Mouse (Mus musculus): ENCODE data around the gene Hmgcl. TPM values are rescaled to one million over a fixed set of nuclear protein-coding genes. Genes with fewer than 3 reads are reported as not detected.
A peak's percentile ranks its signal among the peaks of the same experiment; 100 is the strongest.

The Hmgcl gene
- polyA plus RNA-seq, 1 experiment from 2014 or later = 60.2 TPM

DNA sequence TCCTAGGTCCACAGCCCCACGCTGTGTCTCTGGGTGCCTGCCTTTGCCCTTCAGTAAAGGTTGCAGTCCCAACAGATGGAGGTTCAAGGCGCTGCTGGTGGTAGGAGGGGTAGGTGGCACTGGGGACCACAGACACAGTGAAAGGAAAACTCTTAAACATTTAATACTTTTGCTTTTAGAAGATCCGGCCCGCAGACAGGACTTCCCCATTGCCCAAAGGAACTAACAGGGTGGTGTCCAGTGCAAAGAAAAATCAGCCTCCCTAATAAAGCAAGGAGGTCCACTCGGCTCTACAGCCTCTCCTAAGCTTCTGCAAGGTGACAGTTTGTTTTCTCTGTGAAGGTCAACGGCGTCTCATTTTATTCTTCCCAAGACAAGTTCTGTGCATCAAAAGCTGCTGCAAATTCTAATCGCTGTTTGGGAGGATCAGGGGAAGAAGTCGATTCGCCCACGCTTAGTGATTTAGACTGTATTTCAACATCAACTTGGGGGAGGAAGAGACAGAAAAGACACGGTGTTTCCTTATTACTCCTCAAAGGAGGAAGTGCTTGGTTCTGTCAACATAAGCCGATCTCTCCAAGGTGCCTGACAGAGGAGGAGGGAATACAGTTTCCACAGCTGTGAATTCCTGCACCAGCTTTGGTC lies 27.5 kb upstream of the Hmgcl start:
- Histone ChIP-seq H3K9me3 (replicated peaks) (no peaks in the 10 kb centered on the region), H3K27me3 (no peaks in the 10 kb centered on the region), H3K4me1 (peaks cover 17% of the 10 kb centered on the region), H3K4me2 (replicated peaks) (no peak overlapping the region), H3K9ac (no peak overlapping the region), H3K36me3 (0 out of 2 replicates have a peak, but pooled peaks cover 5% of the 10 kb centered on the region), H3K27ac (no peak overlapping the region), H3K4me3 (no peak overlapping the region)
- no peak for ATAC-seq (ENCODE audit: low FRiP score)
- WGBS = 87% methylated on average over 13 of the region's 13 CpGs

- Histone ChIP-seq H3K4me1 (peaks cover 17% of the 10 kb centered on the region), H3K9me3 (replicated peaks) (no peaks in the 10 kb centered on the region), H3K4me2 (replicated peaks) (no peak overlapping the region), H3K27ac (no peak overlapping the region), H3K9ac (no peak overlapping the region), H3K27me3 (no peaks in the 10 kb centered on the region), H3K4me3 (no peak overlapping the region), H3K36me3 (0 out of 2 replicates have a peak, but pooled peaks cover 5% of the 10 kb centered on the region)
- WGBS = 95% methylated on average over 3 of the region's 3 CpGs
- ATAC-seq (ENCODE audit: low FRiP score) = no peak
These were observed 27.0 kb upstream of the Hmgcl start for GRCm38 (mm10) chr4:135919280-135919639.

- H3K36me3 ChIP-seq = peaks cover 8% of the 10 kb centered on the region; the same call in 1 of the 2 replicates
- H3K4me2 ChIP-seq (replicated peaks) = peak within 1 kb of the TSS; percentile 88
- peak within 1 kb of the TSS; percentile 76 for H3K4me3 ChIP-seq
- peak within 1 kb of the TSS; percentile 86 for H3K27ac ChIP-seq
- H3K9me3 ChIP-seq (replicated peaks) = no peaks in the 10 kb centered on the region
- H3K27me3 ChIP-seq = no peaks in the 10 kb centered on the region
- peak; percentile 96 for ATAC-seq (ENCODE audit: low FRiP score)
- peak within 1 kb of the TSS; percentile 82 for H3K9ac ChIP-seq
- peaks cover 17% of the 10 kb centered on the region for H3K4me1 ChIP-seq
- 2% methylated on average over 60 of the region's 60 CpGs for WGBS
These were observed 25.7 kb upstream of the Hmgcl start, which contains the start of gene Fuca1 for GRCm38 (mm10) chr4:135920304-135921241. Fuca1 (plus strand) TSS chr4:135920735.

GRCm38 (mm10) chr4:135921257-135922120 lies 24.8 kb upstream of the Hmgcl start:
- peak overlapping the region; percentile 82 for H3K9ac ChIP-seq
- H3K27ac ChIP-seq = peak overlapping the region; percentile 86
- no peaks in the 10 kb centered on the region for H3K27me3 ChIP-seq
- H3K9me3 ChIP-seq (replicated peaks) = no peaks in the 10 kb centered on the region
- peak overlapping the region; percentile 88 for H3K4me2 ChIP-seq (replicated peaks)
- peak overlapping the region; percentile 76 for H3K4me3 ChIP-seq
- WGBS = 8% methylated on average over 26 of the region's 26 CpGs
- H3K36me3 ChIP-seq = peaks cover 17% of the 10 kb centered on the region
- H3K4me1 ChIP-seq = peaks cover 17% of the 10 kb centered on the region
- ATAC-seq (ENCODE audit: low FRiP score) = peak; percentile 33; the same call in 1 of the 2 replicates

DNA sequence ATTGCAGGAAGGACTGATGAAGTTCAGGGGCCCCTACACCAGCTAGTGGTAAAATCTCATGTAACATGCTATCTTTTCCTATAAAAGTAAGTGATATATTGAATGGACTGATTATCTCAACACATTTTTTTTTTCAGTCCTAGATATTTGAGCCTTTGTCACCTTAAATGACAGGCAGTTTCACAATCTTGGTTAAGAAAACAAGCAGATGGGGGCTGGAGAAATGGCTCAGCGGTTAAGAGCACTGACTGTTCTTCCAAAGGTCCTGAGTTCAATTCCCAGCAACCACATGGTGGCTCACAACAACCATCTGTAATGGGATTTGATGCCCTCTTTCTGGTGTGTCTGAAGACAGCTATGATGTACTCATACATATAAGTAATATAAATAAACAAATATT lies 24.1 kb upstream of the Hmgcl start:
- peaks cover 17% of the 10 kb centered on the region for H3K4me1 ChIP-seq
- H3K27ac ChIP-seq = no peak overlapping the region
- ATAC-seq (ENCODE audit: low FRiP score) = no peak
- WGBS = 85% methylated on average over 1 of the region's 1 CpGs
- peak overlapping the region; percentile 76; the same call in 1 of the 2 replicates for H3K4me3 ChIP-seq
- no peaks in the 10 kb centered on the region for H3K27me3 ChIP-seq
- no peaks in the 10 kb centered on the region for H3K9me3 ChIP-seq (replicated peaks)
- H3K36me3 ChIP-seq = peaks cover 19% of the 10 kb centered on the region
- H3K9ac ChIP-seq = 0 out of 2 replicates have a peak overlapping the region, but pooled peaks have one; percentile 82
- peak overlapping the region; percentile 88; the same call in 1 of the 2 replicates for H3K4me2 ChIP-seq (replicated peaks)

- Histone ChIP-seq H3K4me3 (no peak overlapping the region), H3K27me3 (no peaks in the 10 kb centered on the region), H3K4me1 (peaks cover 17% of the 10 kb centered on the region), H3K9me3 (replicated peaks) (no peaks in the 10 kb centered on the region), H3K27ac (no peak overlapping the region), H3K36me3 (peaks cover 19% of the 10 kb centered on the region), H3K9ac (no peak overlapping the region), H3K4me2 (replicated peaks) (no peak overlapping the region)
- WGBS = 81% methylated on average over 2 of the region's 2 CpGs
- no peak for ATAC-seq (ENCODE audit: low FRiP score)
These were observed 21.8 kb upstream of the Hmgcl start for GRCm38 (mm10) chr4:135924418-135924817.

- no peak overlapping the region for H3K27ac ChIP-seq
- peaks cover 19% of the 10 kb centered on the region for H3K36me3 ChIP-seq
- H3K9me3 ChIP-seq (replicated peaks) = no peaks in the 10 kb centered on the region
- no peak overlapping the region for H3K4me3 ChIP-seq
- no peaks in the 10 kb centered on the region for H3K27me3 ChIP-seq
- ATAC-seq (ENCODE audit: low FRiP score) = no peak
- no peak overlapping the region for H3K9ac ChIP-seq
- 94% methylated on average over 5 of the region's 5 CpGs for WGBS
- H3K4me1 ChIP-seq = peaks cover 17% of the 10 kb centered on the region
- H3K4me2 ChIP-seq (replicated peaks) = no peak overlapping the region
These were observed 20.9 kb upstream of the Hmgcl start for GRCm38 (mm10) chr4:135925341-135925740.

DNA sequence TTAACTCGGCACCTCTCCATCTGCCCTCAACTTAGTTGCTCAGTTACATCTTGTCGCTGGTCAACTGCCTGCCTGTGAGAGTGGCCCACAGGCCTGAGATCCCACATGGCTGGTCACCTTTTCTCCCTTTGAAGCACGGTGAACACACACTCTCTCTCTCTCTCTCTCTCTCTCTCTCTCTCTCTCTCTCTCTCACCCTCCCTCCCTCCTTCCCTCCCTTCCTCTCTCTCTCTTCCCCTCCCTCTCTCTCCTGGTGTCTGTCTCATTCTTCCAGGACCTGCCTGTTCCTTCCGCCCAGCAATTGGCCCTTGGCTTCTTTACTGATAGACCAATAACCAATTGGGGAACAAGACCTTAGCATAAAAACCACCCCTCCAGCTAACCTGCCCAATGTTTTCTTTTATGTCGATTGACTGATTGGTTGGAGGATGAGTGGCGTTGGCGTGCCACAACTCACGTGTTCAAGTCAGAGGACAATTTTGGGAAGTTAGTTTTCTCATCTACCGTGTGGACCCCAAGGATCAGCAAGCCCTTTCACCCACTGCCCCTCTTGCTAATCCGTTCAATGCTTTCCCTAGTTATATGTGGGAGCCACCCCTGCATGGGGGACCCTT lies 19.9 kb upstream of the Hmgcl start:
- H3K36me3 ChIP-seq = peaks cover 25% of the 10 kb centered on the region
- 85% methylated on average over 10 of the region's 10 CpGs for WGBS
- H3K4me2 ChIP-seq (replicated peaks) = no peak overlapping the region
- ATAC-seq (ENCODE audit: low FRiP score) = no peak
- no peaks in the 10 kb centered on the region for H3K9me3 ChIP-seq (replicated peaks)
- H3K4me3 ChIP-seq = no peak overlapping the region
- H3K4me1 ChIP-seq = peaks cover 16% of the 10 kb centered on the region
- H3K27ac ChIP-seq = no peak overlapping the region
- H3K27me3 ChIP-seq = no peaks in the 10 kb centered on the region
- H3K9ac ChIP-seq = no peak overlapping the region

DNA sequence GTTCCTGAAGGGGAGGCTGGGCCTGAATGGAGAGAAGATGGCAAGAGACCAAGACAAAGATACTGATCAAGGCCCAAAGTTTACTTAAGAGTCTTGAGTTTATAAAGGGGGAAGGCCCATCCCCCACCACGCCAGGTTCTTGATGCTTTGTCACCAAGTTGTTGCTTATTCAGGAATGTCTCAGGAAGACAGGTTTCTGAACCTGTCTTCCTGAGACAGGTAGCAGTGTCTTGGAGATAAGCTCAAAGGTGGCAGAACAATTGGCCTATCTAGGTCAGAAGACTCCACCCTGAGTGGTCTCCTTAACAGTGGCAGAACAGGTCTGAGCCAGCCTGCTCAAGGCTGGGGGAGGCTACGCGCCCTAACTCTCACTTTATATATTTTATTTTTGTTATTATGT lies 19.4 kb upstream of the Hmgcl start:
- H3K4me3 ChIP-seq = no peak overlapping the region
- ATAC-seq (ENCODE audit: low FRiP score) = no peak

DNA sequence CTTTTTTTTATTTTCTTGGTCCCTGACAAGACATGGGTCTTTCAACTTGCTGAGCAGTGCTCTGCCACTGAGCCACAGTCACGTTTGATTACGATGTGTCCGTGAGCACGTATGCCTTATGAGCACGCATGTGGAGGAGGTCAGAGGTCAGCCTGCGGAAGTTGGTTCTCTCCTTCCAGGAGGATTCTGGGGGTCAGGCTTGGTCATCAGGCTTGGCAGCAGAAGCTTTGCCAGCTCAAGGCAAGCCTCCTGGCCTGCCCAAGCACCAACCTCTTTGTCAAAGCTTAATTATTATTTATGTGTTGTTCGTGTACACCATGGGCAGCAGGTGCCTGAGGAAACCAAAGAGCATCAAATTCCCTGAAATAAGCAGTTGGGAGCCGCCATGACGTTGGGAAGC lies 17.9 kb upstream of the Hmgcl start:
- ATAC-seq (ENCODE audit: low FRiP score) = no peak
- H3K36me3 ChIP-seq = peaks cover 29% of the 10 kb centered on the region
- WGBS = 79% methylated on average over 9 of the region's 9 CpGs
- no peak overlapping the region for H3K27ac ChIP-seq
- H3K4me1 ChIP-seq = no peaks in the 10 kb centered on the region
- H3K4me2 ChIP-seq (replicated peaks) = no peak overlapping the region
- no peak overlapping the region for H3K9ac ChIP-seq
- no peak overlapping the region for H3K4me3 ChIP-seq
- no peaks in the 10 kb centered on the region for H3K9me3 ChIP-seq (replicated peaks)
- no peaks in the 10 kb centered on the region for H3K27me3 ChIP-seq

More for the DNA sequence above, 19.4 kb upstream of the Hmgcl start:
- no peak overlapping the region for H3K27ac ChIP-seq
- peaks cover 25% of the 10 kb centered on the region for H3K36me3 ChIP-seq
- H3K4me2 ChIP-seq (replicated peaks) = no peak overlapping the region
- 94% methylated on average over 3 of the region's 3 CpGs for WGBS
- no peaks in the 10 kb centered on the region for H3K27me3 ChIP-seq
- no peaks in the 10 kb centered on the region for H3K9me3 ChIP-seq (replicated peaks)
- no peak overlapping the region for H3K9ac ChIP-seq
- peaks cover 10% of the 10 kb centered on the region for H3K4me1 ChIP-seq

DNA sequence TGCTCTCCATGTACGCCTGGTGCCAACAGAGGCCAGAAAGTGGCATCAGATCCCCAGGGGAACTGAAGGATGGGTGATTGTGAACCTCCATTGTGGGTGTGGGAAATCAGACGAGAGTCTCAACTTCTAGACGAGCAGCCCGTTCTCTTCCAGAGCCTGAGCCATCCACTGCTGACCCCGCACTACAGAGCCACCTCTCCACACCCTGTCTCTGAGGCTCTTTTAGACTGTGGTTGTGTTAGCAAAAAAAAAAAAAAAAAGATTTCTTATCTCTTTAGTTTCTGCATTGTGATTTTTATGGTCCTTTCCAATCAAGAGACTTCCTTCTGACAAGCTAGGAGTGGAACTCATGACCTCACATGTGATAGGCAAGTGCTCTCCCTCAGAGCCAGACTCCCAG lies 16.8 kb upstream of the Hmgcl start:
- Histone ChIP-seq H3K27me3 (no peaks in the 10 kb centered on the region), H3K36me3 (peaks cover 31% of the 10 kb centered on the region), H3K4me1 (no peaks in the 10 kb centered on the region), H3K9ac (no peak overlapping the region), H3K27ac (no peak overlapping the region), H3K4me3 (no peak overlapping the region), H3K9me3 (replicated peaks) (no peaks in the 10 kb centered on the region), H3K4me2 (replicated peaks) (no peak overlapping the region)
- no peak for ATAC-seq (ENCODE audit: low FRiP score)
- WGBS = 92% methylated on average over 5 of the region's 5 CpGs
